Mouse (Mus musculus) heart, embryonic 15.5 days (tissue): ENCODE results near the gene Zfand4. TPM values are rescaled to one million over a fixed set of nuclear protein-coding genes. Genes with fewer than 3 reads are reported as not detected.

ENCODE experiments used
- ATAC-seq: fragments of 200-750 bp; cut with Nextera tagmentation; replicated peaks from 2 replicates; pipeline ENCODE4 v1.8.0; 2017; ENCODE audit warnings: low read depth, moderate TSS enrichment; ENCODE audit not compliant: insufficient number of reproducible peaks, insufficient read depth, low FRiP score
- H3K27ac ChIP-seq: fragments of 300-500 bp; sonication (generic); 2 replicates; pipeline ENCODE4 v1.5.1; 2015; ENCODE audit warnings: mild to moderate bottlenecking, inconsistent platforms
- H3K27me3 ChIP-seq: fragments of 300-500 bp; sonication (generic); 2 replicates; pipeline ENCODE4 v1.6.1; 2015; ENCODE audit warnings: inconsistent platforms
- H3K36me3 ChIP-seq: fragments of 300-500 bp; sonication (generic); 2 replicates; pipeline ENCODE4 v1.6.1; 2015; ENCODE audit warnings: mild to moderate bottlenecking, inconsistent platforms
- H3K4me1 ChIP-seq: fragments of 300-500 bp; sonication (generic); replicated peaks from 2 replicates; pipeline ENCODE4 v1.6.1; 2015; ENCODE audit warnings: inconsistent platforms
- H3K4me2 ChIP-seq: fragments of 300-500 bp; sonication (generic); 2 replicates; pipeline ENCODE4 v1.6.1; 2015; ENCODE audit warnings: inconsistent platforms, mild to moderate bottlenecking, moderate library complexity
- H3K4me3 ChIP-seq: fragments of 300-500 bp; sonication (generic); 2 replicates; pipeline ENCODE4 v1.5.1; 2015; ENCODE audit warnings: mild to moderate bottlenecking, inconsistent platforms
- H3K9ac ChIP-seq: fragments of 300-500 bp; sonication (generic); 2 replicates; pipeline ENCODE4 v1.6.1; 2015; ENCODE audit warnings: mild to moderate bottlenecking, inconsistent platforms
- H3K9me3 ChIP-seq: fragments of 300-500 bp; sonication (generic); replicated peaks from 2 replicates; pipeline ENCODE4 v1.6.1; 2016; ENCODE audit warnings: inconsistent platforms
- WGBS: fragments of 180-500 bp; shearing (Covaris S2); methylation state at CpG from one replicate; pipeline ENCODE4 v1.1.7; 2015; ENCODE audit warnings: mixed read lengths; 5-methylcytosine and 5-hydroxymethylcytosine counted together
- polyA plus RNA-seq: library from polyadenylated mRNA; unstranded; fragments of >200 nt; fragmentation: Nextera tagmentation; extraction: Ambion mirVana; gene quantifications from 2 replicates; pipeline ENCODE4 v1.2.1, GENCODE M21; 2015

The Zfand4 gene
- polyA plus RNA-seq, 1 experiment from 2014 or later, result 3.0 TPM

- Histone ChIP-seq H3K9ac (no peak overlapping the region; the same call in 1 of the 2 replicates), H3K4me1 (peaks cover 6% of the 10 kb centered on the region), H3K9me3 (no peaks in the 10 kb centered on the region), H3K4me2 (peak overlapping the region; percentile 46), H3K27ac (no peak overlapping the region), H3K4me3 (peak overlapping the region; percentile 19; the same call in 1 of the 2 replicates), H3K27me3 (no peaks in the 10 kb centered on the region), H3K36me3 (peaks cover 5% of the 10 kb centered on the region)
- 28% methylated on average over 11 of the region's 11 CpGs for WGBS
- ATAC-seq, result no peak
Measured at GRCm38 (mm10) chr6:116266273-116267109, 2.5 kb downstream of the Zfand4 start.

DNA sequence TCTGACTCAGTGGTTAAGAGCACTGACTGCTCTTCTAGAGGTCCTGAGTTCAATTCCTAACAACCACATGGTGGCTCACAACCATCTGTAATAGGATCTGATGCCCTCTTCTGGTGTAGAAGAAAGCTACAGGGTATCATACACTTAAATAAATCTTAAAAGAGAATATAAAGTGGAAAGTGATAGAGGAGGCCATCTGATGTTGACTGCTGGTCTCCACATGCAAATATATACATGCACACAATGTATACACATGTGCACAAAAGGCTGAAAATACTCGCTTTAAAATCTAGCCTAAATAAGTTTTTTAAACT, 3.0 kb downstream of the Zfand4 start:
- Histone ChIP-seq H3K4me3 (no peak overlapping the region), H3K9ac (no peak overlapping the region), H3K27me3 (no peaks in the 10 kb centered on the region), H3K4me1 (peaks cover 6% of the 10 kb centered on the region), H3K9me3 (no peaks in the 10 kb centered on the region), H3K27ac (no peak overlapping the region), H3K4me2 (no peak overlapping the region), H3K36me3 (peaks cover 5% of the 10 kb centered on the region)
- no peak for ATAC-seq
- 83% methylated on average over 1 of the region's 1 CpGs for WGBS

GRCm38 (mm10) chr6:116275695-116276094, 11.7 kb downstream of the Zfand4 start:
- Histone ChIP-seq H3K9me3 (no peaks in the 10 kb centered on the region), H3K4me2 (no peak overlapping the region), H3K27me3 (no peaks in the 10 kb centered on the region), H3K4me3 (no peak overlapping the region), H3K27ac (no peak overlapping the region), H3K9ac (no peak overlapping the region), H3K4me1 (no peaks in the 10 kb centered on the region), H3K36me3 (no peaks in the 10 kb centered on the region)
- ATAC-seq, result no peak
- 53% methylated on average over 4 of the region's 4 CpGs for WGBS

DNA sequence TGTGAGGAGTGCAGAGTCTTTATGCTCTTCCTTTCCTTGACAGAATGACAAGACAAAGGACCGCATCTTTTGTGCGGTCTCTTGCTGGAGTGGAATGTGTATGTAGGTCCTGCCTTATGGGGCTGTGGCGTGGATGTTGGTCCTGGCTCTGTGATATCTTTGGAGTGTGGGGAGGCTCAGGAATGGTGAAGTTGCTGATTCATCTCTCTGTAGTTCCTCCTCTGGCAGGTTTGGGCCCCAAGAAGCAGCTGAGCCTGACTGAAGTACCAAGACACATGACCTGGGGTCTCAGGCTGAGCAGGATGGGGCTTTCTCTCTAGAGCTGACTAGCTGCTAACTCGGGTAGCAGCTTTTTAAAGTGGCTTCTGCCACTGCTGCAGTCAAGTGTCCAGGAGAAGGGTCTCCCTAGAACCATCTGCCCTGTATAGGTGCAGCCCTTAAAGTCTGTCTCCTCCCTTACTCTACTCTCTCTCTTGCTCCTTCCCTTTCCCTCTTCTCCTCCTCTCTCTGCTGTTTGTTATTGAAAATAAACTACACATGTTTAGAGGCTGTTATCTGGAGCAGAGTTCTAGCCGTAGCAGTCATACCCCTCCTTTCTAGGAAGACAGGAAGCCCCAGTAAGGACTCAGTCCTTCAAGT, 14.8 kb downstream of the Zfand4 start:
- no peaks in the 10 kb centered on the region for H3K4me1 ChIP-seq
- no peak for ATAC-seq
- no peak overlapping the region for H3K27ac ChIP-seq
- no peak overlapping the region for H3K4me3 ChIP-seq
- H3K9me3 ChIP-seq, result no peaks in the 10 kb centered on the region
- no peak overlapping the region for H3K9ac ChIP-seq
- no peaks in the 10 kb centered on the region for H3K36me3 ChIP-seq
- WGBS, result 65% methylated on average over 5 of the region's 5 CpGs
- H3K27me3 ChIP-seq, result no peaks in the 10 kb centered on the region
- no peak overlapping the region for H3K4me2 ChIP-seq

DNA sequence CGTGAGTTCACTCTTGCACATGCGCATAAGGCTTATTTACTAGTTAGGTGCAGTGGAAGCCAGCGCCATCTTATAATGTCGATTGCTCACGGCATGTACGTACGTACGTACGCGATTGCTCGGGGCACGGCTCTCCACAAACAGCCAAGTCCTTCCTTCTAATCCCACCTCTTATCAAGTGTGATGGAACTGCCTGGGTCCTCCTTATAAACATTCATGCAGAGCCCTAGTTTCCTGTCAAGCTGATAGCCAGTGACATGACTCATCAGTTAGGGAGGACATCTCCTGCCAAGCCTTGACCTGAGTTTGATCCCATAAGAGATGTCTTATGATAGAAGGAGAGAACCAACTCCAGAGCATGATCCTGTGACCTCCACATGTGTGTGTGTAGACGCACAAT, 17.0 kb downstream of the Zfand4 start:
- no peak for ATAC-seq
- H3K4me3 ChIP-seq, result no peak overlapping the region
- H3K36me3 ChIP-seq, result no peaks in the 10 kb centered on the region
- no peak overlapping the region for H3K27ac ChIP-seq
- H3K27me3 ChIP-seq, result no peaks in the 10 kb centered on the region
- no peaks in the 10 kb centered on the region for H3K4me1 ChIP-seq
- H3K9ac ChIP-seq, result no peak overlapping the region
- 89% methylated on average over 13 of the region's 13 CpGs for WGBS
- no peaks in the 10 kb centered on the region for H3K9me3 ChIP-seq
- no peak overlapping the region for H3K4me2 ChIP-seq

DNA sequence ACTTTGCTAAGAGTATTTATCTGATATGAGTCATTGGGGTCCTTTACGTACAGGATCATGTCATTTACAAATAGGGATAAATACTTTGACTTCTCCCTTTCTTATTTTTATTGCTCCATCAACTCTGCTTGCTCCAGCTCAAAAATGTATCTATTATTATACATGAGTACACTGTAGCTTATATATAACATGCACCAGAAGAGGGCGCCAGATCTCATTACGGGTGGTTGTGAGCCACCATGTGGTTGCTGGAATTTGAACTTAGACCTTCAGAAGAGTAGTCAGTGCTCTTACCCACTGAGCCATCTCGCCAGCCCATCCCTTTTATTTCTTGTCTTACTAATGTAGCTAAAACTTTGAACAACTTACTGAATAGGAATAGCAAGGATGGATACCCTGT, 18.5 kb downstream of the Zfand4 start:
- no peaks in the 10 kb centered on the region for H3K27me3 ChIP-seq
- no peaks in the 10 kb centered on the region for H3K9me3 ChIP-seq
- no peak overlapping the region for H3K27ac ChIP-seq
- WGBS, result 50% methylated on average over 4 of the region's 4 CpGs
- H3K4me1 ChIP-seq, result no peaks in the 10 kb centered on the region
- no peak overlapping the region for H3K9ac ChIP-seq
- ATAC-seq, result no peak
- H3K4me2 ChIP-seq, result no peak overlapping the region
- H3K4me3 ChIP-seq, result no peak overlapping the region
- no peaks in the 10 kb centered on the region for H3K36me3 ChIP-seq

DNA sequence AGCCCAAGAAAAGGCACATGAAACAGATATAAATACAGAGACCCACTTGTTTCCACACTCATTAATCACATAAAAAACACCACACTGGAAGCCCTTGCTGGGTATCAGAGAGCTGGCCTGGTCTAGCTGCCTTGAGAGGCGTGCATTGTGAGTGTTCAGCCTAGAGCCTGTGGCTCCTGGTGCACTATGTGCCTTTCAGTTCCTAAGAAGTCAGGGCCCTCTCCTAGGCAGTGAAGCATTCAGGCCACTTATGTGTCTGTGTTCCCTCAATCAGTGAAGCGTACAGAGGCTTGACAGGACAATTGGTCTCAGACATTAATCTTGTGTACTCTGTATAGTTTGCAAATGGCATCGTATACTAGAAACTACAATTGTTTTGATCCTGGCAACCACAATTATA, 19.3 kb downstream of the Zfand4 start:
- Histone ChIP-seq H3K36me3 (no peaks in the 10 kb centered on the region), H3K27me3 (no peaks in the 10 kb centered on the region), H3K4me1 (no peaks in the 10 kb centered on the region), H3K27ac (no peak overlapping the region), H3K4me3 (no peak overlapping the region), H3K9me3 (no peaks in the 10 kb centered on the region), H3K9ac (no peak overlapping the region), H3K4me2 (no peak overlapping the region)
- ATAC-seq, result no peak
- 81% methylated on average over 3 of the region's 3 CpGs for WGBS

DNA sequence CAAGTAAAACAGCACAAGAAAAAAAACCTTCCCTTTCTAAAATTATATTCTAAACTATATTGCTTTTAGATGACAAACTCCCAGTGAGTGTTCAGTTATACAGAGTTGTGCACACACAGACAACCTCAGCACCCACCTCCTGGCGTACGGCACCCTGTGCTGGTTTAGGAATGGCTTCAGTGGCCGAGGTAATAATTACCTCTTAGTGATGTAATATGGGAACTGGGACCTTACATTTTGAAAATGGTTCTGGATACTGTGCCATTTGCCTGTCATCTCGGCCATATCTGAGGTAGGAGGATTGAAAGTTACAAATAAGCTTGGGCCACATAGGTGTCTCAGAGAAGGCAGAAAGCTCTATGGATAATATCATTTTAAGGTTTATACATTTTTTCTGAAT, 22.3 kb downstream of the Zfand4 start:
- Histone ChIP-seq H3K9me3 (no peaks in the 10 kb centered on the region), H3K4me3 (no peak overlapping the region), H3K9ac (no peak overlapping the region), H3K36me3 (no peaks in the 10 kb centered on the region), H3K4me1 (no peaks in the 10 kb centered on the region), H3K27ac (no peak overlapping the region), H3K4me2 (no peak overlapping the region), H3K27me3 (no peaks in the 10 kb centered on the region)
- ATAC-seq, result no peak
- WGBS, result 89% methylated on average over 4 of the region's 4 CpGs

DNA sequence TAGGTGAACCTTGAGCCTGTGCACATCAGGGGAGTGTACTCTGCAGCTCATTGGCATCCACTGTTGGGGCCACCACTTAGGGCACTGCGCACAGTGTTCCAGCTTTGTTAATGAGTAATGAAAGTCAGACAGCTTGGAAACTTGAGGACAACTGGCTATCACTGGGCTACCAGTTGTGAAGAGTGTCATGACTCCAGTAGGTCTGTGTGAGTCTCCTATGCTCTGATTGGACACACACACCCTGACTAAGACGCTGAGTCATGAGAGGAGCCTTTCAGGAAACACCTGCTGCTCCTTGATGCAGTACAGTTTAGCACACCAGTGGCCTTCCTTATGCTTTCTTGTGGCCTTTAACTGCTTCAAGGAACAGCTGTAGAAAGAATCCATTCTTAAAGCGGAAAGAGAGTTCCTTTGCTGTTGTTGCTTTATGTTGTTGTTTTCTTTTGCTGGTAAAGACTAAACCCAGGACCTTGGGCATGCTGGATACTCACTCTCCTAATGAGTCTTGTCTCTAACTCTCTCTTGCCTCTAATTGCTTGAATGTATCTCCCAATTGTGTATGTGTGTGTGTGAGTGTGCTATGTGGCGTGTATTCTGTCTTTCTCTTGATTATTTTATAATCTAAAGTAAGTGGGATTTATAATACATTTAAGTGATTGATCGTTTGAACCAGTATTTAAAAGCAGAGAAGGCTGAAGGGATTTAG, 23.0 kb downstream of the Zfand4 start:
- WGBS, result 61% methylated on average over 5 of the region's 5 CpGs
- Histone ChIP-seq H3K9ac (no peak overlapping the region), H3K4me1 (no peaks in the 10 kb centered on the region), H3K27me3 (no peaks in the 10 kb centered on the region), H3K27ac (no peak overlapping the region), H3K9me3 (no peaks in the 10 kb centered on the region), H3K4me3 (no peak overlapping the region), H3K36me3 (no peaks in the 10 kb centered on the region), H3K4me2 (no peak overlapping the region)
- no peak; the same call in 1 of the 2 replicates for ATAC-seq

DNA sequence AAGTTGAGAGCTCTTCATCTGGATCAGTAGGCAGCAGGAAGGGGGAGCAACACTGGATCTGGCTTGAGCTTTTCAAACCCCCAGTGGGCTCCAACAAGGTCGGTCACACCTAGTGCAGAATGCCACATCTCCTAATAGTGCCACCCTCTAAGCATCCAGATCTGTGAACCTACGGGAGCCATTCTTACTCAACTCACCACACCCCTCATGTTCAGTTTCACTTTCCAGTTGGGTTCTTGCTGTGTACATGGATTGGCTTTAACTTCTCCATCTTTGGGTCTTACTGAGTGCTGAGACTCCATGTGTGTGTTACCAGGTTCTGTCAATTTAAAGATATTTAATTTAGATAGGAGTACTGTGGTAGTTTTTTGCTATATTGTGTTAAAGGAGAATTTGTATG, 47.4 kb downstream of the Zfand4 start:
- Histone ChIP-seq H3K4me1 (no peaks in the 10 kb centered on the region), H3K9ac (no peak overlapping the region), H3K9me3 (no peaks in the 10 kb centered on the region), H3K27me3 (no peaks in the 10 kb centered on the region), H3K36me3 (no peaks in the 10 kb centered on the region), H3K4me3 (no peak overlapping the region), H3K27ac (no peak overlapping the region), H3K4me2 (no peak overlapping the region)
- ATAC-seq, result no peak
- 84% methylated on average over 2 of the region's 2 CpGs for WGBS

GRCm38 (mm10) chr6:116319259-116319658, 55.2 kb downstream of the Zfand4 start:
- ATAC-seq, result no peak
- H3K27ac ChIP-seq, result no peak overlapping the region

More at GRCm38 (mm10) chr6:116319259-116319658, 55.2 kb downstream of the Zfand4 start:
- no peaks in the 10 kb centered on the region for H3K36me3 ChIP-seq
- H3K4me2 ChIP-seq, result no peak overlapping the region
- no peak overlapping the region for H3K4me3 ChIP-seq
- H3K4me1 ChIP-seq, result no peaks in the 10 kb centered on the region
- WGBS, result 71% methylated on average over 3 of the region's 3 CpGs
- no peak overlapping the region for H3K9ac ChIP-seq
- no peaks in the 10 kb centered on the region for H3K27me3 ChIP-seq
- H3K9me3 ChIP-seq, result no peaks in the 10 kb centered on the region
